Mouse (Mus musculus): Measurements from ENCODE around the gene Trp53bp2.
A peak's percentile ranks its signal among the peaks of the same experiment; 100 is the strongest.

Gene Trp53bp2

GRCm38 (mm10) chr1:182408684-182409327 is at the start of gene Trp53bp2:
TSS of gene Trp53bp2 (plus strand) at chr1:182409172.
- peak; percentile 95 to 98 for DNase-seq (ENCODE audit: low spot score in 2 of 2)

GRCm38 (mm10) chr1:182362703-182363102 is 46.3 kb upstream of the Trp53bp2 start:
- DNase-seq (ENCODE audit: low spot score in 2 of 2): no peak

DNA sequence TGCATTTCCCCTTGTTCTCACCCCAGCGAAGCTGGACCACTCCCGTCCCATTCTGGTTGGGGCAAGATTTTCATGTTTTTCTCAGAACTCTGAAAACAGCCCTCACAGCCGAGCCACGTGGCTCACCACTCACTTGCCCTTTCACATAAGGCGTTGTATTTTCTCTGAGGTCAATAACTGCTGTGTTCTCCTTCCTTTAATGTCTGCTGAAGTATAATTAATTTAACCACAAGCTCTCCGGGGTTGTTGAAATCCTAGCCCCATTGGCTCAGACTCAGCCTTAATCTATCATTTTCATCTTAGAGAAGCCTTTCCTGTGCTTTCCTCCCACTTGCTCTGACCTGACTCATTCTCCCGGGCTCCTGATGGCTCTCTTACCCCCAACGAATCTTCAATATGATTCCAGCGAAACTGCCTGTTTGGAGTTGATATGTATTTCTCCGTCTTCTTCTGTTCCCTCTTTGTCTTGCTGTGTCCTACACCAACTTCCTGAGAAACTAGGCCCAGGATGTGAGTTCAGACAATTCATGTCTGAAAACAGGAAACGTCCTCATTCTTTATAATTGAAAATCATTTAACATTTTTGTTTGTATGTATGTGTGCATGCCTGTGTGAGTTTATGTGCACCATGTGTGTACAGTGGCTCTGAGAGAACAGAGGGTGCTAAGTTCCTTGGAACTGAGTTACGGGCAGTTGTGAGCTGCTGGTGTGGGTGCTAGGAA is 45.1 kb upstream of the Trp53bp2 start:
- DNase-seq (ENCODE audit: low spot score in 2 of 2): no peak

DNA sequence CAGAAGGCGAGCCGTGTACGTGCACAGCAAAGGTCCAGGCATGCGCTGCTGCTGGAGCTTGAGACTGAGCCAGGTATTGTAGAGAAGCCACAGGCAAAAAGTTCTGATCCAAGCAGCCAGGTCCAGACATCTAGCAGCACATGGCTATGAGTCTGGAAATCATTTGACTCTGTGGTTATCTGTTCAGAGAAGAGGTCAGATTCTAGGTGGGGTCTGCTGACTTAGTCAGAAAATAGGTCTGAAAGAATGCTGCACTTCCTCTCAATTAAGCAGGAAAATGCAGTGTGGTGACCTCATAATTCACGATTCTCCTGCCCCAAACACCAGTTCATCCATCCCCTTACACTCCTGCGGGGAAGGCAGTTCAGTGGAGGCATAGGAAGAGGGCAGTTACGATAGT is 40.7 kb upstream of the Trp53bp2 start:
- DNase-seq (ENCODE audit: low spot score in 2 of 2): no peak

DNA sequence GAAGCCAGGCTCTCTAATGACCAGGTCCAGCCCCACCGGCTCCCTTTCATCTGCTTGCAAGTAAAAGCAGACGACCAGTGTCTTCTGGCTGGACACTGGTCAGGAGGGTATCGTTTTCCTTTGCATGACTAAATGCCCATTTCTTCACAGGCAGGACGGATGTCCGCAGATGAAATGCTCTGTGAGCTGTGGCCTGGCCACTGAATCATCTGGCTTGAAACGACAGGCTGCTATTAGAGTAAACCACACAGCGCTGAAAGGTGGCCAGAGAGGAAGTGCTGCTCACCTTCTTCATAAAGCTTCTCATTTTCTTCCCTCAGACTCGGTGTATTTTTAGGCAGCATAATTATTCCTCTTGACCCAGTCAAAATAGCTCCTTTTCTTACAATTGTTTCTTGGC is 40.2 kb upstream of the Trp53bp2 start:
- no peak for DNase-seq (ENCODE audit: low spot score in 2 of 2)

- no peak for DNase-seq (ENCODE audit: low spot score in 2 of 2)
Observed at GRCm38 (mm10) chr1:182369435-182369834, 39.5 kb upstream of the Trp53bp2 start.

DNA sequence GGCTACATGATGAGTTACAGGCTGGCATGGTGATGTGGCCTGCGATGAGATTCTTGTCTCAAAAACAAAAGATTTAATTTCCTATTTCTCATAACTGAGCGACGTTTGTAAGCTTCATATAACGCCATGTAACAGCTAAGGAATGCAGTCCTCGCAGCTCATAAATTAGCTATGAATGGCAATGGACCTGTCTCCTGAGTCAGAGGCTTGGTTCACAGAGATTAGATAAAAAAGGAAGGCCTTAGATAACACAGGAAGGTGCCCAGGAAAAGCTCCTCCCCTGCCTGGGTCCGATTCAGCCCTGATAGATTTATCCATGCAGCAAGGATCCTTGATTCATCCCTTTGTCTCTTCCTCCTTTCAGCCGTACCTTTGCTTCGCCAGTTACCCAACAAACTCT is 37.1 kb upstream of the Trp53bp2 start:
- no peak for DNase-seq (ENCODE audit: low spot score in 2 of 2)

DNA sequence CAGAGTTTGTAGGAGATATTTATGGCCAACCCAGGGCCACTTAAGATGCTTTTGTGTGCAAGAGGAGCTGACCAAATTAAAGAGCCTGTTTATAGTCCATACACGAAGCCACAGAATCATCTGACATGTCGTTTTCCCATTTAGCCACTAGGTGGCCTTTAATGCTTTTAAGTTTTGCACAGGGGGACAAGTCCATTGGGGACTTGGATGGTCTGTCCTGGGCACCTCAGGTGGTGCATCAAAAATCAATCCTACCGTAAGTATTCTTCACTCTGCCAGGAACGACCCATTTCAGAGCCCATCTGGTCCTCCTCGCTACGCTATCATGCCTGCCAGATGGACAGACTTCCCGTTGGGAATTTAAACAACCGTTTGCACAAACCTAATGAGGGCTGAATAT is 32.8 kb upstream of the Trp53bp2 start:
- DNase-seq (ENCODE audit: low spot score in 2 of 2): peak; percentile 19 to 23

DNA sequence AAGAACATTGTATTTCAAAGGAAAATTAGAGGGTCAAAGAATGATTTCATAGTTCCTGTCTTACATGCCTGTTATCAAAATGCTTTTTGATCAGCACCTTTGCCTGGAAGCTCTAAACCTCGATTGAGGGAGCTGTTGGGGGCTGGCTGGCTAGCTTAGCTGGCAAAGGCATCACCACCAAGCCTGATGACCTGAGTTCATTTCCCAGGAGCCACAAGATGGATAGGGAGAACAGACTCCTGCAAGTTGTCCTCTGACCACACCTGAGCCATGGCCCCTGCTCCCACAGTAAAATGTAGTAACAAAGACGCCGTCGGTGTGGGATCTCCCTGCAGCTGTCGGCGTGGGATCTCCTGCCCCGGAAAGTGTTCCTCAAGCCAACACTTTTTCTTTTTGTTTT is 32.1 kb upstream of the Trp53bp2 start:
- DNase-seq (ENCODE audit: low spot score in 2 of 2): no peak

GRCm38 (mm10) chr1:182377519-182377918 is 31.5 kb upstream of the Trp53bp2 start:
- DNase-seq (ENCODE audit: low spot score in 2 of 2): no peak

GRCm38 (mm10) chr1:182378205-182378835 is 30.7 kb upstream of the Trp53bp2 start:
- DNase-seq (ENCODE audit: low spot score in 2 of 2): no peak

- no peak for DNase-seq (ENCODE audit: low spot score in 2 of 2)
Observed at GRCm38 (mm10) chr1:182378876-182379275, 30.1 kb upstream of the Trp53bp2 start.

- no peak for DNase-seq (ENCODE audit: low spot score in 2 of 2)
Observed at GRCm38 (mm10) chr1:182380683-182381082, 28.3 kb upstream of the Trp53bp2 start.

- no peak for DNase-seq (ENCODE audit: low spot score in 2 of 2)
Observed at GRCm38 (mm10) chr1:182381327-182381726, 27.6 kb upstream of the Trp53bp2 start.

DNA sequence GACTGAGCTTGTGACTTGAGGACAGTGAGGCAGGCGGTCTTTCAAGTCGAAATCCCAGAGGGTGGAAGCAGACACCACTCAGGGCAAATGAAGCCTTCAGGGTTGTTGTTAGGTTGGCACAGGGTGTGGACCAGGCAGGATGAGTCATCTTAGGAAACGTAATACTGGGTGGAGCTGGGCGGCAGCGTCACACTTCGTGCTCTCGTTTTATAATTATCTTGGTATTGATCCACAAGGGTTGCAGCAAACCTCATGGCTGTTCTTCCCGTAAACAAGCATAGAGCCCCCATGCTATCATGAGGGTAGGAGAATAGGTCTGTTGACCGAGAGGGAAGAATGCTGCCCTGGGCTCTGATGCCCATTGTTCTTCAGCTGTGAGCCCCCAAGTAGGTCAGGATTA is 25.9 kb upstream of the Trp53bp2 start:
- DNase-seq (ENCODE audit: low spot score in 2 of 2): no peak

DNA sequence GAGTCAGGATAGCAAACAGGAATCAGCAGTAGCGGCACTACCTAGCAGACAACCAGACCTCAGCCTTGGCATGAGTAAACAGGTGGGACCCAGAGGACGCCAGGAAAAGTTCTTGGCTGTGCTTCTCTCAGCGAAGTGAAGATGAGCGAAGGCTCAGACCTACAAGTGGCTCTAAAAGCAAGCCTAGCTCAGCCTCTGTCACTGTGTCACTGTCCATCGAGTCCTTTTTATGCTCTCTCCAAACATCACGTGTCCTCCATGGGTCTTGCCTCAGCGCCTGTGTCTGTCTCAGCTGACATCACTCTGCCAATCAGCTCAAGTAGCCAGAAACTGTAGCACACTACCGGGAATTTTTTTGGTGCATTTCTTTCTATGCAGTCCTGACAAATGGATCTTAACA is 22.5 kb upstream of the Trp53bp2 start:
- DNase-seq (ENCODE audit: low spot score in 2 of 2): no peak

DNA sequence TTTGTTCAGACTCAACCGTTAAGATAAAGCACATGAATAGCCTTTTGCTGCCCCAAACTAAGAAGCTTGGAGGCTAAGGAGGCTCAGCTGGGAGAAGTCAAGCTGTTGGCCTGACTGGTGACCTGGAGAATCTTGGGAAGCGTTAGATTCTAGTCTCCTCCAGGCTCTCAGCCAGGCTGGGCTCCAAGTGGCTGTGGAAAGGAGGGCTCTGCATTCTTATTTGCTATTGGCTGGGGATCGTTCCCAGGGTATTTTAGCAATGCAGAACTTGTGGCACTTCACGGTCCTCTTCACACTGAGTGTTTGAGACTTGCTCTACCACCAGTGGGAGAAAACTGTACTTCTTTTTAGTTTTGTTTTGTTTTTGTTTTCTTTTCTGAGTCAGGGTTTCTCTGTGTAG is 20.2 kb upstream of the Trp53bp2 start:
- no peak for DNase-seq (ENCODE audit: low spot score in 2 of 2)

GRCm38 (mm10) chr1:182398171-182398570 is 10.8 kb upstream of the Trp53bp2 start:
- DNase-seq (ENCODE audit: low spot score in 2 of 2): no peak

GRCm38 (mm10) chr1:182398780-182399179 is 10.2 kb upstream of the Trp53bp2 start:
- DNase-seq (ENCODE audit: low spot score in 2 of 2): no peak

DNA sequence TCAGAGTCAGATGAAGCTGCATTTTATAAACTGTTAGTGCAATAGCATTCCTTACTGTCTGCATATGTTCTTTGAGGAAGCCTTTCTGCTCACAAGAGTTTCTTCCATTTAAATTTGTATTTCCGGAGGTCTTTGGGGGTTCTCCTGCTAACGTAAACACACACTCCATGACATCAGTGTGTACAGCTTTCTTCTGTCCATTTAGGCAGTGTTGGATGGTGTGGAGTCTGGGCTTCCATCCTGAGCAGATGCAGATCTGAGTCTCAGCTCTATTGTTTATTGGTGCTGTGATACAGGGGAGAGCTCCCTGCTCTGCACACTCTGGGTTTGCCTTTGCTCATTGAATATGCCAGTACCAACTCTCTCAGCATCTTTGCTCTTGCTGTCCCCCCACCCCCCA is 9.8 kb upstream of the Trp53bp2 start:
- DNase-seq (ENCODE audit: low spot score in 2 of 2): no peak

DNA sequence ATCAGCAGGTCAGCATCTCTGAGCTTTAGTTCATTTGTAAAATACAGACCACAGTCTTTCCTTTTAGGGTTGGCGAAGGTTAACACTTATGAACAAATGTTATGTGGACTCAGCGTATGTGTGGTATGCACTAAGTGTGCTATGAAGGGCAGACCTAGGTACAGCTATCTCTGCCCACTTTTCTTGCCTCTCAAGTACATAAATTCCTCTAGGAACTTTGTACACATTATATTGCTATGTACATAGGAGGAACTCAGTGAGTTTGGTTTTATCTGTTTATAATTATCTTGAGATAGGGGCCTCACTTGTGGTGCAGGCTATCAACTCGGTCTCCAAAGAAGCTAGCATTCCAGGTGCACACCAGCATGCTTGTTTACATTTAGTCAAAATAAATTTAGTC is 9.1 kb upstream of the Trp53bp2 start:
- no peak for DNase-seq (ENCODE audit: low spot score in 2 of 2)

- no peak for DNase-seq (ENCODE audit: low spot score in 2 of 2)
Observed at GRCm38 (mm10) chr1:182403076-182403475, 5.9 kb upstream of the Trp53bp2 start.

GRCm38 (mm10) chr1:182406621-182407020 is 2.4 kb upstream of the Trp53bp2 start:
- DNase-seq (ENCODE audit: low spot score in 2 of 2): no peak
